Mouse (Mus musculus): ENCODE results near the gene Chl1. TPM values are rescaled to one million over a fixed set of nuclear protein-coding genes. Genes with fewer than 3 reads are reported as not detected.

The Chl1 gene
- total and polyA plus RNA-seq, 2 experiments from 2014 or later = 157 to 172 TPM

GRCm38 (mm10) chr6:103699482-103699881 lies 189.1 kb downstream of the Chl1 start:
- Histone ChIP-seq H3K27ac (no peak overlapping the region), H3K4me1 (ENCODE audit: insufficient read depth, low read length) (no peaks in the 10 kb centered on the region), H3K4me3 (ENCODE audit: low read length) (no peak overlapping the region), H3K27me3 (ENCODE audit: insufficient read depth, low read length) (no peaks in the 10 kb centered on the region), H3K4me2 (ENCODE audit: low read depth, low read length) (no peak overlapping the region), H3K9ac (replicated peaks; ENCODE audit: low read length) (no peak overlapping the region), H3K9me3 (ENCODE audit: low read length) (no peaks in the 10 kb centered on the region), H3K36me3 (ENCODE audit: insufficient read depth, low read length) (peaks cover 6% of the 10 kb centered on the region; the same call in 1 of the 2 replicates)
- no peak for TF ChIP-seq CTCF (IDR thresholded peaks at IDR 0.05; ENCODE audit: low read depth)
- ATAC-seq = no peak
- DNase-seq (ENCODE audit: low spot score) = no peak
- 90% methylated on average over 1 of the region's 1 CpGs for WGBS

GRCm38 (mm10) chr6:103699895-103700294 lies 189.5 kb downstream of the Chl1 start:
- Histone ChIP-seq H3K27ac (no peak overlapping the region), H3K4me2 (ENCODE audit: low read depth, low read length) (no peak overlapping the region), H3K36me3 (ENCODE audit: insufficient read depth, low read length) (peaks cover 6% of the 10 kb centered on the region; the same call in 1 of the 2 replicates), H3K27me3 (ENCODE audit: insufficient read depth, low read length) (no peaks in the 10 kb centered on the region), H3K4me1 (ENCODE audit: insufficient read depth, low read length) (no peaks in the 10 kb centered on the region), H3K4me3 (ENCODE audit: low read length) (no peak overlapping the region), H3K9me3 (ENCODE audit: low read length) (no peaks in the 10 kb centered on the region), H3K9ac (replicated peaks; ENCODE audit: low read length) (no peak overlapping the region)
- TF ChIP-seq CTCF (IDR thresholded peaks at IDR 0.05; ENCODE audit: low read depth) = no peak
- no peak for DNase-seq (ENCODE audit: low spot score)
- WGBS = 72% methylated on average over 1 of the region's 1 CpGs
- ATAC-seq = no peak

DNA sequence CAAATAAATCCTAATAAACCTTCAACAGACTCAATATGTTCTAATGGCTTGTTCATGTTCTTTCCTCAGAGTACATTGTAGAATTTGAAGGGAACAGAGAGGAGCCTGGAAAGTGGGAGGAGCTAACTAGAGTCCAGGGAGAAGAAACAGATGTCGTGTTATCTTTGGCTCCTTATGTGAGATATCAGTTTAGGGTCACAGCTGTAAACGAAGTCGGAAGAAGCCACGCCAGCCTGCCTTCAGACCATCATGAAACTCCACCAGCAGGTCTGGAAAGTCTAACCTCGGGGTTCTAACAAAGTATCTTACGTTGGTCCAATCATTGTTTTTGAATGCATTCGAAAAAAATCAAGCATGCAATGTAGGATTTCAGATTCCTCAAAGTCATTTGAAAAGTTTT lies 189.9 kb downstream of the Chl1 start:
- Histone ChIP-seq H3K4me3 (ENCODE audit: low read length) (no peak overlapping the region), H3K9me3 (ENCODE audit: low read length) (no peaks in the 10 kb centered on the region), H3K36me3 (ENCODE audit: insufficient read depth, low read length) (peaks cover 6% of the 10 kb centered on the region; the same call in 1 of the 2 replicates), H3K4me2 (ENCODE audit: low read depth, low read length) (no peak overlapping the region), H3K4me1 (ENCODE audit: insufficient read depth, low read length) (no peaks in the 10 kb centered on the region), H3K27me3 (ENCODE audit: insufficient read depth, low read length) (no peaks in the 10 kb centered on the region), H3K9ac (replicated peaks; ENCODE audit: low read length) (no peak overlapping the region), H3K27ac (no peak overlapping the region)
- TF ChIP-seq CTCF (IDR thresholded peaks at IDR 0.05; ENCODE audit: low read depth) = no peak
- ATAC-seq (no peak), DNase-seq (ENCODE audit: low spot score) (no peak)
- whole genome bisulfite sequencing = 83% methylated on average over 7 of the region's 7 CpGs

- TF ChIP-seq CTCF (IDR thresholded peaks at IDR 0.05; ENCODE audit: low read depth) = no peak
- Histone ChIP-seq H3K36me3 (ENCODE audit: insufficient read depth, low read length) (peaks cover 9% of the 10 kb centered on the region; the same call in 1 of the 2 replicates), H3K27me3 (ENCODE audit: insufficient read depth, low read length) (no peaks in the 10 kb centered on the region), H3K27ac (no peak overlapping the region), H3K4me3 (ENCODE audit: low read length) (no peak overlapping the region), H3K4me2 (ENCODE audit: low read depth, low read length) (no peak overlapping the region), H3K9me3 (ENCODE audit: low read length) (no peaks in the 10 kb centered on the region), H3K9ac (replicated peaks; ENCODE audit: low read length) (no peak overlapping the region), H3K4me1 (ENCODE audit: insufficient read depth, low read length) (no peaks in the 10 kb centered on the region)
- no peak for ATAC-seq
- 89% methylated on average over 3 of the region's 3 CpGs for WGBS
- DNase-seq (ENCODE audit: low spot score) = no peak
Observed at GRCm38 (mm10) chr6:103706366-103706765, 196.0 kb downstream of the Chl1 start.

DNA sequence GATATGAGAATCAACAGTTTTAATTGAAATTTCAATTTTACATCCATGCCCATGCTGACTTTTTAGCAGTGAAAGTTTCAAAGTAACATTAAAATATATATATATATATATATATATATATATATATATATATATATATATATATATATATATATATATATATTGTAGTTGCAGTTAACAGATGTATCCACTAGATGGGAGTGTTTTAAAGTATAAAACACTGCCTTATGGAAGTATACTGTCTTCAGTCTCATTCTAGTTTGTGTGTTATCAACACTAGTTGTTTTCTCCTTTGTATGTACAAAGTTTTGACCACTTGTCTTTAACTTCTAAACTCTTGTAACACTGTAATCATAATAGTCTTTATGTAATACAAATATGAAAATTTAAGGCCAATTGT lies 228.9 kb downstream of the Chl1 start:
- ATAC-seq (no peak), DNase-seq (ENCODE audit: low spot score) (peak; percentile 56)
- Histone ChIP-seq H3K4me1 (ENCODE audit: insufficient read depth, low read length) (no peaks in the 10 kb centered on the region), H3K27me3 (ENCODE audit: insufficient read depth, low read length) (no peaks in the 10 kb centered on the region), H3K9ac (replicated peaks; ENCODE audit: low read length) (no peak overlapping the region), H3K4me3 (ENCODE audit: low read length) (no peak overlapping the region), H3K4me2 (ENCODE audit: low read depth, low read length) (no peak overlapping the region), H3K9me3 (ENCODE audit: low read length) (no peaks in the 10 kb centered on the region), H3K27ac (no peak overlapping the region), H3K36me3 (ENCODE audit: insufficient read depth, low read length) (no peaks in the 10 kb centered on the region)
- peak; percentile 32 for TF ChIP-seq CTCF (IDR thresholded peaks at IDR 0.05; ENCODE audit: low read depth)

- Histone ChIP-seq H3K9me3 (ENCODE audit: low read length) (no peaks in the 10 kb centered on the region), H3K36me3 (ENCODE audit: insufficient read depth, low read length) (no peaks in the 10 kb centered on the region), H3K27ac (no peak overlapping the region), H3K4me3 (ENCODE audit: low read length) (no peak overlapping the region), H3K4me2 (ENCODE audit: low read depth, low read length) (no peak overlapping the region), H3K9ac (replicated peaks; ENCODE audit: low read length) (no peak overlapping the region), H3K4me1 (ENCODE audit: insufficient read depth, low read length) (no peaks in the 10 kb centered on the region), H3K27me3 (ENCODE audit: insufficient read depth, low read length) (no peaks in the 10 kb centered on the region)
- no peak for ATAC-seq
- TF ChIP-seq CTCF (IDR thresholded peaks at IDR 0.05; ENCODE audit: low read depth) = peak; percentile 56
- WGBS = 34% methylated on average over 3 of the region's 3 CpGs
- DNase-seq (ENCODE audit: low spot score) = peak; percentile 47
Observed at GRCm38 (mm10) chr6:103742784-103743183, 232.4 kb downstream of the Chl1 start.

DNA sequence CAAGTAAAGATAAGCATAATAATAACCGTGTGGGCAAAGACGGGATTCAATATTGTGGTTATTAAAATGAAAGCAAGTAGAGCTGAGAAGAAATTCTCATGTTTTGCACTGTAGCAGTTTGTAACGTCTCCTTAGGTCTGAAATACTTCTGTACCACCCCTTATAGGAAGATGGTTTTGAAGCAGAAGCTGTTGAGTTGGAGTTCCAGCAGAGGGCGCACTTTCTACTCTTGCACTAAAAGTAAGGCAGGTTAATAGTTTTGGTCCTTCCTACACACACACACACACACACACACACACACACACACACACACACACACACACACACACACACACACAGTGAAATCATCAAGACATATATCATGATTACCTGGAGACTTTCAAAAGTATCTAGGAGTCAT lies 235.7 kb downstream of the Chl1 start:
- 31% methylated on average over 4 of the region's 4 CpGs for WGBS
- no peaks in the 10 kb centered on the region for H3K27me3 ChIP-seq (ENCODE audit: insufficient read depth, low read length)
- H3K4me1 ChIP-seq (ENCODE audit: insufficient read depth, low read length) = 0 out of 2 replicates have a peak, but pooled peaks cover 5% of the 10 kb centered on the region
- ATAC-seq (no peak), DNase-seq (ENCODE audit: low spot score) (peak; percentile 78)
- no peak overlapping the region for H3K27ac ChIP-seq
- no peaks in the 10 kb centered on the region for H3K36me3 ChIP-seq (ENCODE audit: insufficient read depth, low read length)
- no peaks in the 10 kb centered on the region for H3K9me3 ChIP-seq (ENCODE audit: low read length)
- H3K4me3 ChIP-seq (ENCODE audit: low read length) = no peak overlapping the region
- no peak overlapping the region for H3K9ac ChIP-seq (replicated peaks; ENCODE audit: low read length)
- peak; percentile 67 for TF ChIP-seq CTCF (IDR thresholded peaks at IDR 0.05; ENCODE audit: low read depth)
- no peak overlapping the region for H3K4me2 ChIP-seq (ENCODE audit: low read depth, low read length)

Measured in hindbrain, postnatal 0 days (tissue).